Mouse (Mus musculus) v-Abl transformed pro-B cells (cell line): Measurements from ENCODE around the gene Znrf4.

ENCODE experiments used
- in situ Hi-C, 2 experiments: fragments of 400-800 bp; cut with MboI; formaldehyde crosslinking; loops; one replicate each; pipeline ENCODE4 v1.15.1; 2025; ENCODE audit not compliant: unreplicated experiment in 2 of 2

The Znrf4 gene

GRCm38 (mm10) chr17:56471136-56471535, 41.1 kb downstream of the Znrf4 start:
- in situ Hi-C loops: no loop called here

- in situ Hi-C loops: no loop called here
Measured at GRCm38 (mm10) chr17:56470571-56470970, 41.7 kb downstream of the Znrf4 start.

- in situ Hi-C loops: no loop called here
Measured at GRCm38 (mm10) chr17:56470001-56470436, 42.2 kb downstream of the Znrf4 start.

- in situ Hi-C loops: no loop called here
Measured at GRCm38 (mm10) chr17:56469275-56469674, 43.0 kb downstream of the Znrf4 start.

- in situ Hi-C loops: no loop called here
Measured at GRCm38 (mm10) chr17:56468870-56469269, 43.4 kb downstream of the Znrf4 start.

- in situ Hi-C loops: no loop called here
Measured at GRCm38 (mm10) chr17:56468380-56468779, 43.9 kb downstream of the Znrf4 start.

- in situ Hi-C loops: no loop called here
Measured at GRCm38 (mm10) chr17:56467456-56467884, 44.8 kb downstream of the Znrf4 start.

GRCm38 (mm10) chr17:56466747-56467146, 45.5 kb downstream of the Znrf4 start:
- in situ Hi-C loops: no loop called here

- in situ Hi-C loops: no loop called here
Measured at GRCm38 (mm10) chr17:56464817-56465216, 47.4 kb downstream of the Znrf4 start.

GRCm38 (mm10) chr17:56464345-56464744, 47.9 kb downstream of the Znrf4 start:
- in situ Hi-C loops: no loop called here

GRCm38 (mm10) chr17:56463500-56463899, 48.7 kb downstream of the Znrf4 start:
- in situ Hi-C loops: no loop called here

- in situ Hi-C loops: no loop called here
Measured at GRCm38 (mm10) chr17:56462835-56463455, 49.3 kb downstream of the Znrf4 start.

- in situ Hi-C loops: no loop called here
Measured at GRCm38 (mm10) chr17:56461771-56462743, 50.2 kb downstream of the Znrf4 start.
